Mouse (Mus musculus) limb, embryonic 10.5 days (tissue): ENCODE measurements at regions not wholly inside any gene's neighbourhood (a gene's known extent, or its start where the extent isn't known, plus 50 kb on each side); places are given as distances from the start of the nearest gene placed in this dataset.

Experiments used
- DNase-seq: peaks from one replicate; pipeline ENCODE4 v3.0.0-alpha.2; 2017; ENCODE audit warnings: low spot score
- H3K27ac ChIP-seq: fragments of 300-500 bp; sonication (generic); 2 replicates; pipeline ENCODE4 v1.5.1; 2016; ENCODE audit warnings: mild to moderate bottlenecking
- H3K27me3 ChIP-seq: fragments of 300-500 bp; sonication (generic); 2 replicates; pipeline ENCODE4 v1.6.1; 2016; ENCODE audit warnings: low read depth, mild to moderate bottlenecking; ENCODE audit not compliant: poor library complexity, severe bottlenecking
- H3K36me3 ChIP-seq: fragments of 300-500 bp; sonication (generic); 2 replicates; pipeline ENCODE4 v1.6.1; 2016; ENCODE audit warnings: mild to moderate bottlenecking, moderate library complexity
- H3K4me1 ChIP-seq: fragments of 300-500 bp; sonication (generic); 2 replicates; pipeline ENCODE4 v1.6.1; 2016
- H3K4me3 ChIP-seq: fragments of 300-500 bp; sonication (generic); 2 replicates; pipeline ENCODE4 v1.5.1; 2016; ENCODE audit warnings: mild to moderate bottlenecking, moderate library complexity
- H3K9me3 ChIP-seq: fragments of 300-500 bp; sonication (generic); replicated peaks from 2 replicates; pipeline ENCODE4 v1.6.1; 2016; ENCODE audit warnings: mild to moderate bottlenecking
- WGBS: fragments of 180-500 bp; shearing (Covaris S2); methylation state at CpG from one replicate; pipeline ENCODE4 v1.1.7; 2016; 5-methylcytosine and 5-hydroxymethylcytosine counted together

GRCm38 (mm10) chr6:99946481-99946880 is 220.3 kb upstream of the Prok2 start:
- peaks cover 48% of the 10 kb centered on the region for H3K27me3 ChIP-seq
- H3K4me1 ChIP-seq: peaks cover 28% of the 10 kb centered on the region
- no peaks in the 10 kb centered on the region for H3K9me3 ChIP-seq
- WGBS: 74% methylated on average over 3 of the region's 3 CpGs
- H3K36me3 ChIP-seq: no peaks in the 10 kb centered on the region
- H3K27ac ChIP-seq: no peak overlapping the region
- no peak for DNase-seq
- H3K4me3 ChIP-seq: no peak overlapping the region

DNA sequence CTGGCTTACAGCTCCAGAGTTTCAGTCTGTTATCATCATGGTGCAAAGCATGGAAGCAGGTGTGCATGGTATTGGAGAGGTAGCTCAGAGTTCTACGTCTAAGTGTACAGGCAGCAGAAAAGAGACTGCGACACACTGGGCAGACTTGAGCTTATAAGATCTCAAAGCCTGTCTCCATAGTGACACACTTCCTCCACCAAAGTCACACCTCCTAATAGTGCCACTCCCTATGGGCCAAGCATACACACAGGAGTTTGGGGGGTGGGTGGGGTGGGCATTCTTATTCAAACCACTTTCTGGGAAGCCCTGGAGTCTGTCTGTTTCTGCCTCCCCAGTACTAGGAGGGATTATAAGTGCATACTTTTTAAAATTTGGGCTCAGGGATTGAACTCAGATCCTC is 219.5 kb upstream of the Prok2 start:
- Histone ChIP-seq H3K4me3 (no peak overlapping the region), H3K27me3 (peaks cover 56% of the 10 kb centered on the region), H3K4me1 (peaks cover 23% of the 10 kb centered on the region), H3K27ac (no peak overlapping the region), H3K9me3 (no peaks in the 10 kb centered on the region), H3K36me3 (no peaks in the 10 kb centered on the region)
- WGBS: 92% methylated on average over 2 of the region's 2 CpGs
- no peak for DNase-seq

DNA sequence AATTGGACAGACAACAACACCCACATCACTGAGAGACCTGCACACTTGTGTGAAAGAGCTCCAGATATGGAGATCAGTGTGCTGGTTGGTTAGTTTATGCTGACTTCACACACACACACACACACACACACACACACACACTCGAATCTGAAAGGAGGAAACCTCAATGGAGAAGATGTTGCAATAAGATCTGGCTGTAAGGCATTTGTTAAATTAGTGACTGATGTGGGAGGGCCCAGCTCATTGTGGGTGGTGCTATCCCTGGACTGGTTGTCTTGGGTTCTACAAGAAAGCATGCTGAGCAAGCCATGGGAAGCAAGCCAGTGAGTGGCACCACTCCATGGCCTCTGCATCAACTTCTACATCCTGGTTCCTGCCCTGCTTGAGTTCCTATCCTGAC is 216.8 kb upstream of the Prok2 start:
- DNase-seq: no peak
- Histone ChIP-seq H3K36me3 (no peaks in the 10 kb centered on the region), H3K9me3 (no peaks in the 10 kb centered on the region), H3K27me3 (peaks cover 64% of the 10 kb centered on the region), H3K4me3 (no peak overlapping the region), H3K4me1 (peaks cover 46% of the 10 kb centered on the region), H3K27ac (no peak overlapping the region)
- 89% methylated on average over 1 of the region's 1 CpGs for WGBS

DNA sequence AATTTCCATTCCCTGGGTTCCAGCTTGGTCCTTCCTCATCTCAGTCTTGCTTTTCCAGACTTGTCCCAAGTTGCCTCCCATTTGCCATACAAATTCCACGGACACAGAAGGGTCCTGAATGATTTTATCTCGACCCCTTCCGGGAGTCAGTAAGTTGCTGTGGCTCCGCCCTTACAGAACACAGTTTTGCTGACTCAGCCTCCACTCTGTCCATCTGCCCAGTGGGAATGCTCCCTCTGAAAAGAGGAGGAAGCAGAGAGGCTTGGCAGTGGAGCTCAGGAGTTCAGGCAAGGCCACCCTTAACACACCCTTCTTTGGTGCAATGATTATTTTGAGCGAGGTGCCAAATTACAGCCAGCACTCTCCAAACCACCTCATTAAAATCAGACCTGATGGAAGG is 213.9 kb upstream of the Prok2 start:
- no peak overlapping the region for H3K4me3 ChIP-seq
- no peaks in the 10 kb centered on the region for H3K9me3 ChIP-seq
- no peaks in the 10 kb centered on the region for H3K36me3 ChIP-seq
- H3K27me3 ChIP-seq: peaks cover 66% of the 10 kb centered on the region
- H3K27ac ChIP-seq: no peak overlapping the region
- no peak for DNase-seq
- WGBS: 66% methylated on average over 5 of the region's 5 CpGs
- peaks cover 32% of the 10 kb centered on the region for H3K4me1 ChIP-seq

- H3K4me1 ChIP-seq: peaks cover 32% of the 10 kb centered on the region
- H3K4me3 ChIP-seq: no peak overlapping the region
- no peaks in the 10 kb centered on the region for H3K36me3 ChIP-seq
- no peak for DNase-seq
- H3K27ac ChIP-seq: no peak overlapping the region
- 71% methylated on average over 5 of the region's 5 CpGs for WGBS
- H3K9me3 ChIP-seq: no peaks in the 10 kb centered on the region
- H3K27me3 ChIP-seq: peaks cover 68% of the 10 kb centered on the region
Measured at GRCm38 (mm10) chr6:99939382-99939781, 213.2 kb upstream of the Prok2 start.

DNA sequence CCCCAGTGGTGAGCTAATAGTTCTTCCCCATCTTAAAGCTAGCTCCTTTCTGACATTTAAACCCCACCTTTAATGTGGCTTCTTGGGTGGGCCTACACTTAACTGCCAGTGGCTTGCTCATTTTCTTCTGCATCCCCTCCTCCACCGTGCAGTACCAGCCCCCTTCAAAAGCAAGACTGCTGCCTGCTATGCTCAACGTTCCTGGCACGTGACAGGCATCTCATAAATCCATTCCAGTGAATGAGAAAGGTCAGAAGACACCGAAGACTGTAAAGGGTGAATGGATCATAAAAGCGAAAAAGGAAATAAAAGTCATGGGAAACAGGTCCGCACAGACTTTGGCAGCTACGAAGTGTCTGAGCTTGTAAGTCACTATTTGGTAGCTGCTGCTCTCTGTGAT is 212.8 kb upstream of the Prok2 start:
- Histone ChIP-seq H3K4me1 (peaks cover 32% of the 10 kb centered on the region), H3K4me3 (no peak overlapping the region), H3K36me3 (no peaks in the 10 kb centered on the region), H3K9me3 (no peaks in the 10 kb centered on the region), H3K27ac (no peak overlapping the region), H3K27me3 (peaks cover 69% of the 10 kb centered on the region)
- DNase-seq: peak; percentile 42
- 31% methylated on average over 7 of the region's 7 CpGs for WGBS

DNA sequence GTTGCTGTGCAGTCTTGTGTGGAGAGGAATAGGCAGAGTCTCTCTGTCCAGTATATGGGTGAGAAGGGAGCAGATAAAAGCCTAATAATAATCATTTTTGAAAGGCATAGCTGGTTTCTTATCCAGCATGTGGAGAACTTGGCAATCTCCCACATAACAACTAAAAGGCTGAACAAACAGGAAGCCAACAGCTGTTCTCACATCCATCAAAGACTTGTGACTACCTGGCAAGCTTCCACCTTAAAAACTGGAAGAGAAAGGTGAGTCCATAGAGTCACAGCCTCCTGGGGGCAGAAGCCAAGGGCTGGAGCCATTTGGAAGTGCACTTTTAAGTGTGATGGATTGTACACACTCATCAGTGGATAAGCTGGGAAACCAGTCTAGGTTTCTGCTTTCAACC is 210.5 kb upstream of the Prok2 start:
- H3K4me1 ChIP-seq: peaks cover 42% of the 10 kb centered on the region
- H3K36me3 ChIP-seq: no peaks in the 10 kb centered on the region
- H3K4me3 ChIP-seq: no peak overlapping the region
- H3K27me3 ChIP-seq: peaks cover 66% of the 10 kb centered on the region
- H3K9me3 ChIP-seq: no peaks in the 10 kb centered on the region
- no peak for DNase-seq
- H3K27ac ChIP-seq: no peak overlapping the region

DNA sequence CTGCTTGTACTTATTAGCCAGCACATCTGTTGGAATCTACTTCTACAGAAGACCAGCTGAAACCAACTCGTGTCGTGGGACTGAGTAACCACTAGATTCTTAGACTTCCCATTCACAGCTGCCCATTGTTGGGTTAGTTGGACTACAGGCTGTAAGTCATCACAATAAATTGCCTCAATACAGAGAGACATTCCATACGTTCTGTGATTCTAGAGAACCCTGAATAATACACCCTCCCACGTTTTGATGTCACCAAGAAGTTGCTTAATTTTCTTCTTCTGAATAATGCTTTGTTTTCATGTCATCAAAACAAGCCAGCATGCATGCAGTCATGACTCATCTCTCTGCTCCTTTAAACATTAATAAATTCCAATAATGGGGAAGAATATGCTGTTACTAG is 209.2 kb upstream of the Prok2 start:
- no peaks in the 10 kb centered on the region for H3K9me3 ChIP-seq
- WGBS: 86% methylated on average over 4 of the region's 4 CpGs
- DNase-seq: no peak
- H3K4me3 ChIP-seq: no peak overlapping the region
- H3K36me3 ChIP-seq: no peaks in the 10 kb centered on the region
- H3K27ac ChIP-seq: no peak overlapping the region
- H3K27me3 ChIP-seq: peaks cover 54% of the 10 kb centered on the region
- peaks cover 35% of the 10 kb centered on the region for H3K4me1 ChIP-seq

- no peak for DNase-seq
- no peak overlapping the region for H3K27ac ChIP-seq
- H3K4me1 ChIP-seq: peaks cover 25% of the 10 kb centered on the region
- no peak overlapping the region for H3K4me3 ChIP-seq
- peaks cover 52% of the 10 kb centered on the region for H3K27me3 ChIP-seq
- WGBS: 89% methylated on average over 5 of the region's 5 CpGs
- no peaks in the 10 kb centered on the region for H3K9me3 ChIP-seq
- H3K36me3 ChIP-seq: no peaks in the 10 kb centered on the region
Measured at GRCm38 (mm10) chr6:99934394-99934793, 208.2 kb upstream of the Prok2 start.

GRCm38 (mm10) chr6:99933404-99933803 is 207.2 kb upstream of the Prok2 start:
- no peak overlapping the region for H3K27ac ChIP-seq
- no peak for DNase-seq
- H3K4me3 ChIP-seq: no peak overlapping the region
- WGBS: 81% methylated on average over 5 of the region's 5 CpGs
- H3K27me3 ChIP-seq: peaks cover 52% of the 10 kb centered on the region
- H3K4me1 ChIP-seq: peaks cover 22% of the 10 kb centered on the region
- H3K9me3 ChIP-seq: no peaks in the 10 kb centered on the region
- H3K36me3 ChIP-seq: no peaks in the 10 kb centered on the region

DNA sequence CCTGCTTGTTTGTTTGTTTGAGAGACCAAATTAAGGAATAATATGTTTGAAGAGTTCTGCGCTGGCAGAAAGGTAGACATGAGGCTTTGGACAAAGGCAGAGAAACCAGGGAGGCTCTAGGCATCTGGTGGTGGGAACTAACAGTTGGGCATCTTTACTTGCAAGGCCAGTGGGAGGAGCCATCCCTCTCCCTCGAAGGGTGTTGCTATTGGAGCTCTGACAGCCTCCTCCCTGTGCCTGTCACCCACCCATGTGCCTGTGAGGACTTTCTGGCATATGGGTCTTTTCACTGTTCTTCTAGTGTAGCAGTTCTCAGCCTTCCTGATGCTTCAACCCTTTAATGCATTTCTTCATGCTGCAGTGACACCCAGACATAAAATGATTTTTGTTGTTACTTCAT is 206.7 kb upstream of the Prok2 start:
- peaks cover 22% of the 10 kb centered on the region for H3K4me1 ChIP-seq
- peaks cover 52% of the 10 kb centered on the region for H3K27me3 ChIP-seq
- no peak for DNase-seq
- H3K36me3 ChIP-seq: no peaks in the 10 kb centered on the region
- no peak overlapping the region for H3K4me3 ChIP-seq
- 48% methylated on average over 2 of the region's 2 CpGs for WGBS
- no peaks in the 10 kb centered on the region for H3K9me3 ChIP-seq
- no peak overlapping the region for H3K27ac ChIP-seq

GRCm38 (mm10) chr6:99932405-99932804 is 206.2 kb upstream of the Prok2 start:
- Histone ChIP-seq H3K27ac (no peak overlapping the region), H3K27me3 (peaks cover 52% of the 10 kb centered on the region), H3K36me3 (no peaks in the 10 kb centered on the region), H3K9me3 (no peaks in the 10 kb centered on the region), H3K4me3 (no peak overlapping the region), H3K4me1 (peaks cover 25% of the 10 kb centered on the region)
- 75% methylated on average over 6 of the region's 6 CpGs for WGBS
- no peak for DNase-seq

DNA sequence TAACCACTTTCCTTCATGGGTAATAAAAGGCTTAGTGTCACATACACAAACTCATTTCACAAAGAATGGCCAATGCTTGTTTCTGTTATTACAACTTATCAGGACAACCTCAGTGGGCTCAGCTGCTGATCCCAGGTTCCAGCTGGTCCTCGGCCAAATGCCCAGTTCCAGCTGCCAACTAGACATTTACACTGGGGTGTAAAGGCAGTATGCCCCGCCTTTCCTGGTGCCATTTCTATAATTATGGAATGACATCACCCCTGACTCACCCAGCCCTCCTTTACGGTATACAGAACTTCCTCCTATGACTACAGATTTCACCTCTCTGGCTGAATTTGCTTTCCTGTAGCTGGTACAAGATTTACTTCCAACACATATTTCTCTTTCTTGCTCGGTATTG is 205.4 kb upstream of the Prok2 start:
- Histone ChIP-seq H3K4me3 (no peak overlapping the region), H3K27me3 (peaks cover 55% of the 10 kb centered on the region), H3K4me1 (peaks cover 25% of the 10 kb centered on the region), H3K27ac (no peak overlapping the region), H3K36me3 (no peaks in the 10 kb centered on the region), H3K9me3 (no peaks in the 10 kb centered on the region)
- 84% methylated on average over 4 of the region's 4 CpGs for WGBS
- DNase-seq: no peak

DNA sequence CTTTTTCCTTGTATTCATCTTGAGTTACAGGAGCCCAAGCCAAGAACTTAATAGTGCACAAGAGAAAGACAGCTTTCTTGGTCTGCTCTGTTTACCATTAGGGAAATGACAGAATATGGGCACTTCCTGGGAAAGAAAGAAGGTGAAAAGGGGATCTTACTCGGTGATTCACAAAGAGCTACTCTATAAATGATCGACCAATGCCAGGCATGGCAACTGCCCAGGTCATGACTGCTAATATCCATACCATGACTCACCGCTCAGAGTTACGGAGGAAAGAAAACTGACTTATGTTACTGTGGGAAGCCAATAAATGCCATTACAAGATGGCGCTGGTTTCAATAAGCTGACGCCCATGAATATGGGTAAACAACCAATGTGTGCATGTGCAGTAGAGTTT is 204.1 kb upstream of the Prok2 start:
- Histone ChIP-seq H3K27ac (no peak overlapping the region), H3K36me3 (no peaks in the 10 kb centered on the region), H3K4me1 (peaks cover 27% of the 10 kb centered on the region), H3K27me3 (peaks cover 65% of the 10 kb centered on the region), H3K9me3 (no peaks in the 10 kb centered on the region), H3K4me3 (no peak overlapping the region)
- DNase-seq: no peak
- whole genome bisulfite sequencing: 93% methylated on average over 6 of the region's 6 CpGs
